Mouse (Mus musculus) forebrain, embryonic 14.5 days (tissue): ENCODE measurements around the gene Depdc1b. TPM values are rescaled to one million over a fixed set of nuclear protein-coding genes. Genes with fewer than 3 reads are reported as not detected.
A peak's percentile ranks its signal among the peaks of the same experiment; 100 is the strongest.

Experiments
- ATAC-seq: fragments of 200-750 bp; cut with Nextera tagmentation; 2 replicates; pipeline ENCODE4 v1.8.0; 2017; ENCODE audit warnings: mild to moderate bottlenecking, moderate library complexity
- DNase-seq: peaks from one replicate; pipeline ENCODE4 v3.0.0-alpha.2; 2015; ENCODE audit warnings: low spot score
- H3K27ac ChIP-seq: fragments of 300-500 bp; sonication (generic); 2 replicates; pipeline ENCODE4 v1.5.1; 2014; ENCODE audit warnings: low read depth, mild to moderate bottlenecking, control low read depth, low read length, moderate library complexity
- H3K27me3 ChIP-seq: fragments of 300-500 bp; sonication (generic); replicated peaks from 2 replicates; pipeline ENCODE4 v1.6.1; 2014; ENCODE audit warnings: low read length, control low read depth, mixed read lengths; ENCODE audit not compliant: control insufficient read depth, insufficient read depth
- H3K36me3 ChIP-seq: fragments of 300-500 bp; sonication (generic); 2 replicates; pipeline ENCODE4 v1.6.1; 2014; ENCODE audit warnings: low read length, control low read depth; ENCODE audit not compliant: control insufficient read depth, insufficient read depth
- H3K4me1 ChIP-seq: fragments of 300-500 bp; sonication (generic); 2 replicates; pipeline ENCODE4 v1.6.1; 2014; ENCODE audit warnings: antibody characterized with exemption, low read length, control low read depth; ENCODE audit not compliant: control insufficient read depth, insufficient read depth
- H3K4me2 ChIP-seq: fragments of 300-500 bp; sonication (generic); 2 replicates; pipeline ENCODE4 v1.6.1; 2014; ENCODE audit warnings: mild to moderate bottlenecking, control low read depth, low read length
- H3K4me3 ChIP-seq: fragments of 300-500 bp; sonication (generic); 2 replicates; pipeline ENCODE4 v1.5.1; 2014; ENCODE audit warnings: low read depth, low read length, control low read depth
- H3K9ac ChIP-seq: fragments of 300-500 bp; sonication (generic); 2 replicates; pipeline ENCODE4 v1.6.1; 2014; ENCODE audit warnings: mild to moderate bottlenecking, low read length, control low read depth, moderate library complexity
- H3K9me3 ChIP-seq: fragments of 300-500 bp; sonication (generic); replicated peaks from 2 replicates; pipeline ENCODE4 v1.6.1; 2016; ENCODE audit warnings: low read length, control low read depth, mixed read lengths; ENCODE audit not compliant: control insufficient read depth
- WGBS: fragments of 180-500 bp; shearing (Covaris S2); extraction: QIAGEN DNeasy Blood & Tissue Kit; methylation state at CpG from one replicate; pipeline ENCODE4 v1.1.7; 2014; 5-methylcytosine and 5-hydroxymethylcytosine counted together
- polyA plus RNA-seq: library from polyadenylated mRNA; unstranded; fragments of >200 nt; fragmentation: Nextera tagmentation; extraction: Ambion mirVana; gene quantifications from 2 replicates; pipeline ENCODE4 v1.2.1, GENCODE M21; 2014

Depdc1b gene
- polyA plus RNA-seq, 1 experiment from 2014 or later: 6.8 TPM

DNA sequence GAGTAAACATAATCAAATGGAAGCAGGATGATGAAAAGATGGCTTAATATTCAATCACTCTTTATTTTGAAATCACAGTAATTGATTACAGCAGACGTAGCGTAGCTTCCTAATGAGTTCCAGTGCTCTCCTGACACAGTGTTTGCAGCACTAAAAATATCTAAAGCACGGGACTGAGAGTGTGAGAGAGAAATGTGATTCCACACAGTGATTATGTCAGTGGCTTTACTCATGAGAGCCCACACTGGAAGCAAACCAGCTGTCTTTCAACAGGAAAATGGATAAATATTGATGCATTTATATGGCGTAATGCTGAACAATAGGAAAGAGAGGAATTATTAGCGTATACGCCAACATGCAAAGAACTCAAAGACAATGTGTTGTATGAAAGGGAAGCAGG, 37.5 kb upstream of the Depdc1b start:
- H3K9me3 ChIP-seq: no peaks in the 10 kb centered on the region
- ATAC-seq (no peak), DNase-seq (no peak)
- H3K36me3 ChIP-seq: no peaks in the 10 kb centered on the region
- no peaks in the 10 kb centered on the region for H3K27me3 ChIP-seq
- H3K4me2 ChIP-seq: no peak overlapping the region
- no peak overlapping the region for H3K9ac ChIP-seq
- H3K4me1 ChIP-seq: no peaks in the 10 kb centered on the region
- no peak overlapping the region for H3K27ac ChIP-seq
- no peak overlapping the region for H3K4me3 ChIP-seq
- WGBS: 69% methylated on average over 6 of the region's 6 CpGs

DNA sequence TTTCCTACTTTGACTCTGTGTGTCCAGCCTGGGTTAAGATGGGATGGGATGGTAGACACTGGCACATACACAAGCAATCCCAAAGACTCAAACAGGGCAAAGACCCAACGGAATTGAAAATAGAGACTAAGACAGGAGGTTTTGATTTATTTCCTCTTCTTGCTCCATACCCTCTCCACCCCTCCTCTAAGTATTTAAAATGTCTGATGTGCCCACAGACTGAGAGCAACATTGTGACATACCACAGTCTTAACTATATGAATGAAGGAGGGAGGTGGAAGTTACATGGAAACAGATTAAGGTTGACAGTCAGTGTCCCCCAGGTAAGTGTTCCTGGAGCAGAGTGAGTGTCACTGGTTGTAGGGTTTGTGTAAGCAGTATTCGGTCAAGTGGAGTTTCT, 31.8 kb upstream of the Depdc1b start:
- Histone ChIP-seq H3K27ac (no peak overlapping the region), H3K27me3 (no peaks in the 10 kb centered on the region), H3K4me3 (no peak overlapping the region), H3K9me3 (no peaks in the 10 kb centered on the region), H3K36me3 (no peaks in the 10 kb centered on the region), H3K9ac (no peak overlapping the region), H3K4me2 (no peak overlapping the region), H3K4me1 (no peaks in the 10 kb centered on the region)
- ATAC-seq (no peak), DNase-seq (no peak)
- 91% methylated on average over 2 of the region's 2 CpGs for WGBS

- no peak overlapping the region for H3K9ac ChIP-seq
- no peak for DNase-seq
- H3K36me3 ChIP-seq: no peaks in the 10 kb centered on the region
- no peak overlapping the region for H3K4me3 ChIP-seq
- ATAC-seq: no peak
- H3K27ac ChIP-seq: no peak overlapping the region
- 78% methylated on average over 3 of the region's 3 CpGs for WGBS
- no peak overlapping the region for H3K4me2 ChIP-seq
- no peaks in the 10 kb centered on the region for H3K4me1 ChIP-seq
- H3K9me3 ChIP-seq: no peaks in the 10 kb centered on the region
- H3K27me3 ChIP-seq: no peaks in the 10 kb centered on the region
These were observed 28.2 kb upstream of the Depdc1b start for GRCm38 (mm10) chr13:108287953-108288352.

DNA sequence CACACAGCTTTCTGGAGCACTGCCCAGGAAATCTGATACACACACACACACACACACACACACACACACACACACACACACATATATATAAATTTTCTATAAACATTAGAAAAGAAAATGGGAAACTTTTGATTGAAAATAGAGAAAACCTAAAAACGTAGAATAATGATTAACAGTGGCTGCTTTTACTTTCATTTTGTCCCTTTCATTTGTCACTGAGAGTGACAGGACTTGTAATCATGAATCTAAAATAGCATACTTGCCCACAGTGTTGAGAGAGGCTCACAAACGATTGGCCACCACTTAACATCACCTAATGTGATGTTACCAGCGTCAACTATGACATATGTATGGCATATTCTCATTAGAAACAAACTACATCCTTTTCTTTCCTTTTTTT, 26.7 kb upstream of the Depdc1b start:
- Histone ChIP-seq H3K27me3 (no peaks in the 10 kb centered on the region), H3K4me3 (no peak overlapping the region), H3K4me2 (no peak overlapping the region), H3K4me1 (no peaks in the 10 kb centered on the region), H3K9me3 (no peaks in the 10 kb centered on the region), H3K27ac (no peak overlapping the region), H3K9ac (no peak overlapping the region), H3K36me3 (no peaks in the 10 kb centered on the region)
- WGBS: 77% methylated on average over 3 of the region's 3 CpGs
- ATAC-seq (no peak), DNase-seq (no peak)

DNA sequence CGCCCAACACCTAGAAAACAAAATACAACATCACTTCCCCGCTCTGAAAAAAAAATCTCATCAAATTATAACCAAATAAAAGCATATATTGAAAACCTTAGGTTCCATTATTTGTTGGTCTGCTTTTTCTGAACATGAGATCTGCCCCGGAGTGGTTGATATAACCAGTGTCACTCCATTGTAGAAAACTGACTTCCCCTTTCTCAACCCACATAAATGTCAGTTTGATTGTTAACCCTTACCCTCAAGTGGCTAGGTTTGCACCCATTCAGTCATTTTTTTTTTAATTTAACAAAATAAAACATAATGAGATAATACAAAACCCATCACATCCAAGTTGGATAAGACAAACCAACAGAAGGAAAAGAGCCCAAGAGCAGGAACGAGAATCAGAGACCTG, 25.8 kb upstream of the Depdc1b start:
- H3K4me1 ChIP-seq: no peaks in the 10 kb centered on the region
- H3K36me3 ChIP-seq: no peaks in the 10 kb centered on the region
- H3K9me3 ChIP-seq: no peaks in the 10 kb centered on the region
- no peaks in the 10 kb centered on the region for H3K27me3 ChIP-seq
- H3K4me3 ChIP-seq: no peak overlapping the region
- H3K27ac ChIP-seq: no peak overlapping the region
- DNase-seq (no peak), ATAC-seq (no peak)
- H3K4me2 ChIP-seq: no peak overlapping the region
- H3K9ac ChIP-seq: no peak overlapping the region
- 92% methylated on average over 4 of the region's 4 CpGs for WGBS

GRCm38 (mm10) chr13:108297350-108298093, 18.6 kb upstream of the Depdc1b start:
- Histone ChIP-seq H3K27ac (peak overlapping the region; percentile 57; the same call in 1 of the 2 replicates), H3K9me3 (no peaks in the 10 kb centered on the region), H3K36me3 (no peaks in the 10 kb centered on the region), H3K4me1 (peaks cover 3% of the 10 kb centered on the region; the same call in 1 of the 2 replicates), H3K27me3 (no peaks in the 10 kb centered on the region), H3K9ac (peak overlapping the region; percentile 18; the same call in 1 of the 2 replicates), H3K4me2 (peak overlapping the region; percentile 38), H3K4me3 (no peak overlapping the region)
- peak; percentile 70 for DNase-seq
- 33% methylated on average over 12 of the region's 12 CpGs for WGBS
- ATAC-seq: peak; percentile 83

DNA sequence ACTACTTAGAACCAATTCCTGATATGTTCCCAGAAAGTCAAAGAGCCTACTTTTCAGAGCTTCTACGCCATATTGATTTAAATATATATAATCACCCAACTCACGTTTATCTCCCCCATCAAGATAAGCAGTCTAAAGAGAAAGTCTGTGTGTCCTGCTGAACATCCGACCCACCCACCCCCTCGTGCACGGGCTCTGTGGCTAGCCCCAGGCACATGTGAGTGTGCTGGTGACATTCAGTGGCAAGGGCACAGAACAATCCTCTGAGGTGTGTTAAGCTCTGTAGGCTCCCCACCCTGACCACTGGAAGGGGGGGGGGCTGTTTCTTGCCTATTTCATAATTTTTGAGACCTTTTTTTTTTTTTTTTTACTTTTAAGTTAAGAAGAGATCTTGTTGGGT, 17.9 kb upstream of the Depdc1b start:
- Histone ChIP-seq H3K4me2 (no peak overlapping the region), H3K27ac (no peak overlapping the region; the same call in 1 of the 2 replicates), H3K27me3 (no peaks in the 10 kb centered on the region), H3K4me3 (no peak overlapping the region), H3K36me3 (no peaks in the 10 kb centered on the region), H3K9ac (no peak overlapping the region), H3K9me3 (no peaks in the 10 kb centered on the region), H3K4me1 (peaks cover 3% of the 10 kb centered on the region; the same call in 1 of the 2 replicates)
- 83% methylated on average over 5 of the region's 5 CpGs for WGBS
- no peak for DNase-seq
- no peak for ATAC-seq

DNA sequence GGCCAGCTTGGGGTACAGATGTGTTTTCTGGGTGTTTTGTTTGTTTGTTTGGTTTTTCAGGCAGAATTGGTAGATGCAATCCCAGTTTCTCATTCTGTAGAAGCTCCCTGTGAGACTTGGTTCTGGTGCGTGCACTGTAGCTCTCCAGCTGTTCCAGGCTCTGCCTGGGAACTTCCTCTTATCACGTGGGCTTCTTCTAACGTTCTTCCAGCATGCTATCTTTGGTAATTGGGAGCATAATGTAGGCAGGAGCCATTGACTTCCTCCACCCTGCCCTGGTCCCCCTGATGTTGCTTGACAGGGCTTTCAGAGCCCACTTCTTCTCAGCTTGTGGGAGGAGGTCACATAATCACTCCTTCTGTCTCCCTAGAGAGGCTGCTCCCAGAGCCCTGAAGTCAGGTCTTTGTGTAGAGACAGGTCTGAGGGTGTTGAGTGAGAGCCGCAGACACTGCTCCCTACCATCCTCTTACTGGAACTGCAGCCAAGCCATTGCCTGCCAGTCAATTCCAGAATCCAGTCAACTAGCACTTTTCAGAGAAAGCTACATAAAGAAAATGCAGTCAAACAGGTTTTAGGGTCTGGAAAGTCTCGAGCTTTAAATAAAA, 15.7 kb upstream of the Depdc1b start:
- 28% methylated on average over 5 of the region's 5 CpGs for WGBS
- H3K9ac ChIP-seq: no peak overlapping the region

DNA sequence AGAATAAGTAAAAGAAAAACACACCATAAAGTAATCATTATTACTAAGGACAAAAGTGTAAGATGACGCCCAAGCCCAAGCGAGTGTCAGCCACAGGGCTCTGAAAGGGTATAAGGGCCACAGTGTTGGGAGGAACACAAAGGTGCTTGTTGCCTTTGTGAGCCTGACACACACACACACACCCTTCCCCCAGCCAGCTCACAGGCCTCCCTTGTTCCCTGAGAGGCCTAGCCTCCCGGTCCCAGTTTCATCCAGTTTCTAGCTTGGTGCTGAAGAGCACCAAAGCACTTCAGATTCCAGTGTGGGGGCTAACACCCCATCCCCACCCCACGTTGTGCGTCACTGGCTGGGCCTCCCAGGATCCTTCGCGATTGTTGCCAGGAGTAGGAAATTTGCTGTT, 14.7 kb upstream of the Depdc1b start:
- Histone ChIP-seq H3K4me2 (no peak overlapping the region), H3K9me3 (no peaks in the 10 kb centered on the region), H3K9ac (no peak overlapping the region), H3K27me3 (no peaks in the 10 kb centered on the region), H3K4me3 (no peak overlapping the region), H3K27ac (no peak overlapping the region), H3K4me1 (peaks cover 3% of the 10 kb centered on the region; the same call in 1 of the 2 replicates), H3K36me3 (no peaks in the 10 kb centered on the region)
- ATAC-seq: peak; percentile 58
- WGBS: 23% methylated on average over 7 of the region's 7 CpGs
- peak; percentile 27 for DNase-seq

More for the DNA sequence above, 15.7 kb upstream of the Depdc1b start:
- DNase-seq (peak; percentile 35), ATAC-seq (no peak)
- no peaks in the 10 kb centered on the region for H3K36me3 ChIP-seq
- peaks cover 3% of the 10 kb centered on the region; the same call in 1 of the 2 replicates for H3K4me1 ChIP-seq
- H3K4me3 ChIP-seq: no peak overlapping the region
- H3K4me2 ChIP-seq: no peak overlapping the region
- no peaks in the 10 kb centered on the region for H3K27me3 ChIP-seq
- no peaks in the 10 kb centered on the region for H3K9me3 ChIP-seq
- H3K27ac ChIP-seq: no peak overlapping the region
